Mouse (Mus musculus) intestine, embryonic 14.5 days (tissue): Measurements from ENCODE around the gene Ccdc97. TPM values are rescaled to one million over a fixed set of nuclear protein-coding genes. Genes with fewer than 3 reads are reported as not detected.

ENCODE experiments used
- ATAC-seq: fragments of 200-750 bp; cut with Nextera tagmentation; replicated peaks from 2 replicates; pipeline ENCODE4 v1.8.0; 2017; ENCODE audit warnings: low read depth, moderate number of reproducible peaks, moderate TSS enrichment, moderate library complexity; ENCODE audit not compliant: low FRiP score, low TSS enrichment
- DNase-seq: peaks from one replicate; pipeline ENCODE4 v3.0.0-alpha.2; 2018; ENCODE audit warnings: low spot score
- H3K27ac ChIP-seq: fragments of 300-500 bp; sonication (generic); 2 replicates; pipeline ENCODE4 v1.5.1; 2014; ENCODE audit warnings: low read depth, mild to moderate bottlenecking, control low read depth
- H3K27me3 ChIP-seq: fragments of 300-500 bp; sonication (generic); replicated peaks from 2 replicates; pipeline ENCODE4 v1.6.1; 2014; ENCODE audit warnings: low read length, control low read depth; ENCODE audit not compliant: control insufficient read depth, insufficient read depth
- H3K36me3 ChIP-seq: fragments of 300-500 bp; sonication (generic); 2 replicates; pipeline ENCODE4 v1.6.1; 2014; ENCODE audit warnings: low read length, control low read depth; ENCODE audit not compliant: control insufficient read depth, insufficient read depth
- H3K4me1 ChIP-seq: fragments of 300-500 bp; sonication (generic); replicated peaks from 2 replicates; pipeline ENCODE4 v1.6.1; 2014; ENCODE audit warnings: low read length, control low read depth, mixed read lengths; ENCODE audit not compliant: control insufficient read depth, insufficient read depth
- H3K4me2 ChIP-seq: fragments of 300-500 bp; sonication (generic); 2 replicates; pipeline ENCODE4 v1.6.1; 2014; ENCODE audit warnings: low read length
- H3K4me3 ChIP-seq: fragments of 300-500 bp; sonication (generic); 2 replicates; pipeline ENCODE4 v1.5.1; 2014; ENCODE audit warnings: low read depth, low read length, control low read depth, mixed read lengths
- H3K9ac ChIP-seq: fragments of 300-500 bp; sonication (generic); 2 replicates; pipeline ENCODE4 v1.6.1; 2014; ENCODE audit warnings: mild to moderate bottlenecking, low read length
- H3K9me3 ChIP-seq: fragments of 300-500 bp; sonication (generic); 2 replicates; pipeline ENCODE4 v1.6.1; 2016; ENCODE audit warnings: low read length, control low read depth; ENCODE audit not compliant: control insufficient read depth
- WGBS: fragments of 180-500 bp; shearing (Covaris S2); extraction: QIAGEN DNeasy Blood & Tissue Kit; methylation state at CpG from one replicate; pipeline ENCODE4 v1.1.7; 2014; 5-methylcytosine and 5-hydroxymethylcytosine counted together
- polyA plus RNA-seq: library from polyadenylated mRNA; unstranded; fragments of >200 nt; fragmentation: Nextera tagmentation; extraction: Ambion mirVana; gene quantifications from 2 replicates; pipeline ENCODE4 v1.2.1, GENCODE M21; 2014

The Ccdc97 gene
- polyA plus RNA-seq, 1 experiment from 2014 or later: 27.4 TPM

DNA sequence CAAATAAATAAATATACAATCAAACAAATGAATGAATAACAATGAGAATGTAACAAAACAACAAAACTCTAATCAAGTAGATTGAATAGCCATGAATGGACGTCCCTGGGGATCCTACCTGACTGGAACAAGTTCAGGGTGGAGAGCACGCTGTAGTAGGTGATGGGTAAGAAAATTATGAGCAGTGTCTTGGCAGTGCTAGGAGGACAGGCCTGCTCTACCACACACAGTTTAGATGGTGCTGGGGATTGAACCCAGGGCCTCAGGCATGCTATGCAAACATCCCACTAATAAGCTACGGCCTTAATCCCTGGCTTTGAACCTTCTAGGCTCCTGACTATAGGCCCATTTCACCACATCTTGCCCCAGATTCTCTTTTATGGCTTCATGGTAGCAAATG is 1.4 kb downstream of the Ccdc97 start:
- Histone ChIP-seq H3K4me2 (peak overlapping the region; percentile 84), H3K9ac (no peak overlapping the region), H3K4me1 (peaks cover 15% of the 10 kb centered on the region), H3K27ac (no peak overlapping the region), H3K36me3 (peaks cover 60% of the 10 kb centered on the region), H3K9me3 (no peaks in the 10 kb centered on the region), H3K27me3 (no peaks in the 10 kb centered on the region), H3K4me3 (no peak overlapping the region)
- 81% methylated on average over 3 of the region's 3 CpGs for WGBS
- ATAC-seq (no peak), DNase-seq (no peak)

DNA sequence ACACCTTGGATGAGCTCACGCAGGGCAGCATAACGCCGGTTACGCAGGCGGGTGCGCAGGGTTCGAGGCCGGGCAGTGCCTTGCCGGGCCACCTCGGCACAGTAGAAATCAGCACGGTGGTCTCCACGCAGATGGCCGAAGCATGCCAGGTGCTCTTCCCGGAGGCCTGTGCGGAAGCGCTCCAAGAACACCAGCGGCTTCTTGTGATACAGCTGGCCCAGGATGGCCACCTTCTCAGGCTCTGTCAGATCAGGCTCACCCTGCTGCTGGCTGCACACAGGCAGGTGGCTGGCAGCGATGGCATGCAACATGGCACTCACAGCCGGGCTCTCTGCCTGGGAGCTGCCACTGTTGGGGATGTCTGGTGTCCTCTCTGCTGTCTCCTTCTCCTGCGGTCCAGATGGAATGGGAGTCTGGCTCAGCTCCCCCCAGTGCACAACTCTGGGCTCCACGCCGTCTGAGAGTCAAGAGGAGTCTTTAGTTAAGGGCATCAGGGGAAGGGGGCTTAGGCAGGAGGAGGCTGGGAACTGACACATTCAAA is 3.1 kb downstream of the Ccdc97 start:
- Histone ChIP-seq H3K4me2 (no peak overlapping the region), H3K9me3 (no peaks in the 10 kb centered on the region), H3K9ac (no peak overlapping the region), H3K4me1 (peaks cover 30% of the 10 kb centered on the region), H3K4me3 (no peak overlapping the region), H3K27me3 (no peaks in the 10 kb centered on the region), H3K27ac (no peak overlapping the region), H3K36me3 (peaks cover 51% of the 10 kb centered on the region)
- WGBS: 95% methylated on average over 22 of the region's 22 CpGs
- no peak for ATAC-seq
- no peak for DNase-seq

DNA sequence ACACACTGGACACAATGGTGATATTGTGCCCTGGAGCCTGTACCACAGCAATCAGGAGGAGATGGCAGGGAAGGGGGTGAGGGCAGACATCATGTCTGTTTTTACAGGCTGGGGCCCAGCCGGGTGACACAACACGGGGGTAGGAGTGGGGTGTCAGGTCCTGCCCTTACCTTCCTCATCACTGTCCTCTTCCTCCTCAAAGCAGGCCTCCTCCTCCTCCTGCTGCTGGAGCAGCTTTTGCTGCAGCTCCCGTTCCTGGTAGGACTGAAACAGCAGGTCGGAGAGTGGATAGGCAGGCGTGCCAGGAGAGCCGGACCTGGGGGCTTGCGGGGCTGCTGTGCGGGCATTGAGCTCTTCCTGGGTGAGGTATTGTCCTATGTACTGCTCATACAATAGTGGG is 4.3 kb downstream of the Ccdc97 start:
- H3K9me3 ChIP-seq: no peaks in the 10 kb centered on the region
- peaks cover 46% of the 10 kb centered on the region for H3K36me3 ChIP-seq
- no peaks in the 10 kb centered on the region for H3K27me3 ChIP-seq
- no peak overlapping the region for H3K27ac ChIP-seq
- DNase-seq: no peak
- no peak overlapping the region for H3K4me3 ChIP-seq
- H3K4me1 ChIP-seq: peaks cover 36% of the 10 kb centered on the region
- no peak for ATAC-seq
- WGBS: 91% methylated on average over 8 of the region's 8 CpGs
- no peak overlapping the region for H3K4me2 ChIP-seq
- no peak overlapping the region for H3K9ac ChIP-seq

DNA sequence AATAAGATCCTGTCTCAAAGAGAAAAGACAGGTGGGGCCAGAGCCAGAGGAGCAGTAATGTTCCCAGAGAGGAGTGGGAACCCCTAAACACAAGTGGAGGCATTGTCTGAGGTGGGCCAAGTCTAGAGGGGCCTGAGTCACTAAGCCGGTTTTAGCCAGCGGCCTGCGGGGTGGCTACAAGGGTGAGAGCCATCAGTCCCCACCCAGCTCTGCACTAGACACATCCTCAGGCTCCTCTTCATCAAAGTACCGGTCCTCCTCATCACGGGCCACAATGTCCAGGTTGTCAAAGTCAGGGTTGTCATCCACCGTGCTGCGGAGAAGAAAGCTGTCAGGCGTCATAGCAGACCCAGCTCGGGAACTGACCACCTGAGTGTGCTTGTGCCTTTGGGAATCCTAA is 6.1 kb downstream of the Ccdc97 start:
- peaks cover 46% of the 10 kb centered on the region for H3K36me3 ChIP-seq
- 85% methylated on average over 9 of the region's 9 CpGs for WGBS
- DNase-seq (no peak), ATAC-seq (no peak)
- H3K27ac ChIP-seq: no peak overlapping the region
- H3K9me3 ChIP-seq: no peaks in the 10 kb centered on the region
- no peak overlapping the region for H3K9ac ChIP-seq
- H3K4me1 ChIP-seq: peaks cover 29% of the 10 kb centered on the region
- no peak overlapping the region for H3K4me3 ChIP-seq
- no peak overlapping the region for H3K4me2 ChIP-seq
- H3K27me3 ChIP-seq: no peaks in the 10 kb centered on the region

DNA sequence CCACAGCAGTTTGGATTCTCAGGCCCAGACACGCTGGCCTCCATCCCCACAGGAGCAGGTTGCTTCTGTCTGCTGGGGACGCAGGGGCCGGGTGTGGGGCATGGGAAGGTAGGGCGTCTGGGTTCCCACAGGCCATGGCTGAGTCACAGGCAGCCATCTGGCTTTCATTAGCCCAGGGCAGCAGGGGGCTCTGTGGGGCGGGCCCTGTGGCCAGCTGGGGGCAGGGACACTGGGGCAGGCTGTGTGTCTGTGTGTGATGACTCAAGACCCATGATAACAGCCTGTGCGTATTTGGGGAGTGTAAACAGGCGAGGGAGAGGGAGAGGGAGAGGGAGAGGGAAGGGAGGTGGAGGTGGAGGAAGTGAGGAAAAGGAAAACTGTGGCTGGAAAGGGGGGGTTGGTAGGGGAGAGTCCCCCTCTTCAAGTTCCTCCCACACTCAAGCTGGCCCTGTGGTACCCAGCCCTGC is 7.1 kb downstream of the Ccdc97 start:
- Histone ChIP-seq H3K27ac (peak overlapping the region; percentile 38; the same call in 1 of the 2 replicates), H3K4me1 (peaks cover 36% of the 10 kb centered on the region), H3K4me2 (no peak overlapping the region), H3K4me3 (no peak overlapping the region), H3K36me3 (peaks cover 46% of the 10 kb centered on the region), H3K9me3 (no peaks in the 10 kb centered on the region), H3K9ac (no peak overlapping the region), H3K27me3 (no peaks in the 10 kb centered on the region)
- ATAC-seq (peak; percentile 38; the same call in 1 of the 2 replicates), DNase-seq (no peak)
- 16% methylated on average over 7 of the region's 7 CpGs for WGBS

DNA sequence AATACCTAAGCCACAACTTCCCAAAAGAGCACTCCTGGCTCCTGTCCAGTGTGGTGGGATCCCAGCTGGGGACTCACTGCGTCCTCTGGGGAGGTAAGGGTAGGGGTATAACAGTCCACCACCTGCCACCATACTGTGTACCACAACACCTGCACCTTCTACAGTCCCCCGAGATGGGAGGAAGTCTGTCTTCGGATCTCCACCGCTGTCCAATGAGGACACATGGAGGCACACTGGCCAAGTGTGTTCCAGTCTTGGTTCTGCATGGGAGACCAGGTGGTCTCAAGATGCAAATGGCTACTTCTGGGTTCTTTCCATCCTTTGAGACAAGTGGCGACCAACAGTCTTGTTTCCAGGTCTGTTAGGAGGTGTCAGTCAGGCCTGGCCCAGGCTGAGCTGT is 7.7 kb downstream of the Ccdc97 start:
- DNase-seq: no peak
- Histone ChIP-seq H3K27me3 (no peaks in the 10 kb centered on the region), H3K36me3 (peaks cover 42% of the 10 kb centered on the region), H3K9me3 (no peaks in the 10 kb centered on the region), H3K4me1 (peaks cover 40% of the 10 kb centered on the region), H3K27ac (0 out of 2 replicates have a peak overlapping the region, but pooled peaks have one; percentile 38), H3K4me2 (no peak overlapping the region), H3K4me3 (no peak overlapping the region), H3K9ac (no peak overlapping the region)
- ATAC-seq: no peak
- 58% methylated on average over 5 of the region's 5 CpGs for WGBS

DNA sequence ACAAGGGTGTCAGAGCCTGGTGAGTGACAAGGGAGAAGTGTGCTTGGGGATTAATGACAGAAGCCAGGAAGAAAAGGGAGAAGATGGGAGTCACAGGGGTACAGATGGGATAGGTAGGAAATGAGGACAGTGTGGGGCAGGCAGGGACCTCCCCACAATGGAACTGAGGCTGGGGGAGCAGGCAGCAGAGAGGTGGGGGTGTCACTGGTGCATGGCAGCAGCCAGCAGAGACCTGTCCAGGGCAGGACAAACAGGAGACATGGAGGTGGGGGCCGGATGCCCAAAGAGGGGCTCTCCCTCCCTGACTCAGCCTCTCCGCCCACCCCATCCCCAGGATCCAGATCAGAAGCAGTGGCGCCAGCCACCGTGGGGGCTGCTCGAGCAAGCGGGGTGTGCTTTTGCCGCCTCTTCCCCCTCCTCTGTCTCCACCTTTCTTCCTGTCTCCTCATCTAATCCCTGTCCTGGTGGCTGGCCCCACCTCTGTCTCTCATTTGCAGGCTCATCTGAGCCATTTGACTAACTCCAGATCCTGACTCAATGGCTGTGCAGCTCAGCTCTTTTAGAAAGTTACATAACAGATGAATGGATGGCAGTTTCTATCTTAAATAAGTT is 8.3 kb downstream of the Ccdc97 start:
- ATAC-seq: peak; percentile 40
- WGBS: 9% methylated on average over 7 of the region's 7 CpGs
- H3K4me3 ChIP-seq: no peak overlapping the region
- peaks cover 36% of the 10 kb centered on the region for H3K36me3 ChIP-seq
- no peaks in the 10 kb centered on the region for H3K27me3 ChIP-seq
- no peak overlapping the region for H3K27ac ChIP-seq
- peak overlapping the region; percentile 18; the same call in 1 of the 2 replicates for H3K4me2 ChIP-seq
- no peaks in the 10 kb centered on the region for H3K9me3 ChIP-seq
- no peak for DNase-seq
- peak overlapping the region; percentile 27; the same call in 1 of the 2 replicates for H3K9ac ChIP-seq
- peaks cover 45% of the 10 kb centered on the region for H3K4me1 ChIP-seq

DNA sequence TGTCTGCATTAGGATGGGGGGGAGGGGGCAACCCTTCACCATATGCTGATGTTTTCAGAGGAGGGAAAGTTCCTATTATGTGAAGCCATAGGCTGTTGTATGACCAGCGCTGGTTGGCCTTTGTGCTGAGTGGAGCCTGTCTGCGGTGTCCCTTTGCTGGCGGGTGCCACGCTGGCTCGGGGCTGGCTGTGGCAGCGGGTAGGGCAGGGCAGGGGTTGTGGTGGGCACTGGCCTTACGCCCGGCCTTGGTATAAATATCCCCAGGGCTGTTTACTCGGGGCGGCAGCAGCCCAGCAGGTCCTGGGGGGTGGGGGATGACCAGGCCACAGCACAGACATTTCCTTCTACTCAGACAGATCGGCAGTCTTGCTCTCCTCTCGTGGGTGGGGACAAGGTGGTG is 8.9 kb downstream of the Ccdc97 start:
- Histone ChIP-seq H3K9me3 (no peaks in the 10 kb centered on the region), H3K4me2 (no peak overlapping the region), H3K36me3 (peaks cover 30% of the 10 kb centered on the region), H3K27ac (no peak overlapping the region), H3K4me1 (peaks cover 52% of the 10 kb centered on the region), H3K4me3 (no peak overlapping the region), H3K9ac (0 out of 2 replicates have a peak overlapping the region, but pooled peaks have one; percentile 27), H3K27me3 (no peaks in the 10 kb centered on the region)
- ATAC-seq: no peak
- no peak for DNase-seq
- 16% methylated on average over 12 of the region's 12 CpGs for WGBS
